Mouse (Mus musculus) thymus, postnatal 36 days (tissue): Measurements from ENCODE around the gene Npc2.

Experiments used
- DNase-seq, 2 experiments: peaks; one replicate each; pipeline ENCODE4 v3.0.0; 2022; ENCODE audit warnings: mixed read lengths in 2 of 2

Npc2 gene

GRCm38 (mm10) chr12:84772726-84773441 lies at the start of gene Npc2, which contains the start of gene Isca2:
TSS of gene Npc2 (minus strand) at chr12:84773152.
TSS of gene Isca2 (plus strand) at chr12:84773251.
- DNase-seq = peak; percentile 94 to 99

DNA sequence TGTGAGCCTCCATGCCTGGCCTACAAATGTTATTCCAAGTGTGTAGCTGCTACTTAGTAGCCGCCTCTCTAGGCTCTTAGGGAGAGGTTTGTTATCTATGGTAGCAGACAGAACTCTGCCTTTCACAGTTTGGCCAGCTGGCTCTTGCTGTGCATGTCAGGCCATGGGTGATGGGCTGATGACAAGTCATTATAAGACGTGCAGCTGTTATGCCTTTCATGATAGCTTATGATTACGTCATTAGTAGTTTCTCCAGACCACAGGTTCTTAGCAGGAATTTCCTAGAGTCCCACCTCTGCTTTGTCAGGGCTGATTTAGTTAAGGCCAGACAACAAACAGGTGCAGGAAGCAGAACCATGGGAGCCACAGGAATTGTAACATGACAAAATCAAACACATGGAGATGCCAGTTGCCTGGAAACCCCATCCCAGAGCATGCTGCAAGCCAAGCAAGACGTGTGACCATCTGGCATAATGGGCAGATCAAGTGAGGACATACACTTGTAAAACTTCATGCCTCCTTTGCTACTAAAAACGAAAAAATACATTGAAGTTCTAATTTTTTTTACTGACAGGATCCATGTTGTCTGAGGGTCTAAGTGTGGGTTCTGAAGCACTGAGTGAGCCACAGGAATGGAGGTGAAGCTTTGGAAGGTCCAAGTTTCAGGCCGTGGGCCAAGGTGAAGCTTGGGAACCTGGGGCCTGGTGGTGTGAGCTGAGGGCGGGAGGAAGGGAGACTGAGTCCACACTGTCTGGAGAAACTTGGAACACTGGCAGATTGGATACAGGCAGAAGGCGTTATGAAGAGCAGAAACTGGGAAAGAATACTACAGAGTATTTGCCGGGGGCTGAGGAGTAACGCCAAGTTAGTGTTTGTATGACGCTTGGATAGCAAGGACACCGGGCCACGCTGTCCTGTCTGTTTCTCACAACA lies 46.5 kb upstream of the Npc2 start:
- no peak for DNase-seq

- DNase-seq = no peak
Observed at GRCm38 (mm10) chr12:84818496-84818895, 45.5 kb upstream of the Npc2 start.

- no peak for DNase-seq
Observed at GRCm38 (mm10) chr12:84814663-84815325, 41.8 kb upstream of the Npc2 start.

DNA sequence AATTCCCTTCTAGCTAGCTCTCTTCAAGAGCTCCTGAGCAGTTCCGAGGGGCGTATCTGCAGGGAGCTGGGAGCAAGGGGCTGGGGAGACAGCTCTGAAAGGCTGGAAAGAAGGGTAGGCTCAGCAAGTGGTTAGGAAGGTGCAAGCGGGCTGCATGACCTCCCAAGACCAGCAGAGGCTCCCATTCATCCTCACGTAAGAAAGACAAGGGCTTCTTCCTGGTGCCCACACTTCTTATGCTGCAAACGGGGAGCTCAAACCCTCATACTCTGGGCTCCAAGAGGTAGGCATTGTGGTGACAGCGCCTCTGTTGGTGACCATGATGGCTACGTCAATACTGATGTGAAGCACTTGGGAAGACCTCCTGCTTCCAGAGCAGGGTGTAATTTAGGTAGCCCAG lies 40.8 kb upstream of the Npc2 start:
- no peak for DNase-seq

GRCm38 (mm10) chr12:84812004-84812403 lies 39.1 kb upstream of the Npc2 start:
- DNase-seq = no peak

- DNase-seq = no peak
Observed at GRCm38 (mm10) chr12:84811510-84811909, 38.6 kb upstream of the Npc2 start.

DNA sequence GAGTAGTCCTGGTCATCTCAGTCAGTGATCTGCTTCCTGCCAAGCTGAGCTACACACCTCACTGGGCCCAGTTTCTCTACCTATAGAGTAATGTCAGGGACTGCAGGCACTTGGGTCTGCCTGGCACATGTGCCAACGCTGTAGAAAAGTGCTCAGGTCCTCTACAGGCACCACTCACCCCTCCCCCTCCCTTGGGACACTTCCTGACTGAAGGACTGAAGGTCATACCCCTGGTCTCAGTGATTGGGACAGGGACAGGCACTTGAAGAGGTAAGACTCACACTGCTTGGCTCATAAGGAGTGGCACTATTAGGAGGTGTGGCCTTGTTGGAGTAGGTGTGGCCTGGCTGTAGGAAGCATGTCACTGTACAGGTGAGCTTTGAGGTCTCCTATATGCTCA lies 37.9 kb upstream of the Npc2 start:
- no peak for DNase-seq

- no peak for DNase-seq
Observed at GRCm38 (mm10) chr12:84809033-84809432, 36.1 kb upstream of the Npc2 start.

GRCm38 (mm10) chr12:84807351-84807750 lies 34.4 kb upstream of the Npc2 start:
- DNase-seq = no peak

GRCm38 (mm10) chr12:84806726-84807125 lies 33.8 kb upstream of the Npc2 start:
- no peak for DNase-seq

GRCm38 (mm10) chr12:84806010-84806409 lies 33.1 kb upstream of the Npc2 start:
- no peak for DNase-seq

GRCm38 (mm10) chr12:84805228-84805842 lies 32.4 kb upstream of the Npc2 start:
- DNase-seq = no peak

DNA sequence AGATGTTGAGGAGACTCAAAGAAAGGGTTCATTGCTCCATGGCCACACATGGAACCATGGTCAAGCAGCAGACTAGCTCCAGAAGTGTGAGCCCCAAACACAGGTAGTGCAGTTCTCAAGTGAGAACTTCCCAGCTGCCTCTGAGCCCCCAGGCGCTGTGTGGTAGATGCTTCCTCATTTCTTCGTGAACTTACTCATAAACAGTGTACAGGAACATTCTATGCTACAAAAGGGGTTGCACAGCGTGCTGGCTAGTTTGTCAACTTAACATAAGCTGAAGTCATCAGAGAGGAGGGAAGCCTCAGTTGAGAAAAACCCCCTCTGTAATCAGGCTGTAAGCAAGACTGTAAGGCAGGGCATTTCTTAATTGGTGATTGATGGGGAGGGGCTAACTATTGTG lies 29.7 kb upstream of the Npc2 start:
- DNase-seq = no peak

DNA sequence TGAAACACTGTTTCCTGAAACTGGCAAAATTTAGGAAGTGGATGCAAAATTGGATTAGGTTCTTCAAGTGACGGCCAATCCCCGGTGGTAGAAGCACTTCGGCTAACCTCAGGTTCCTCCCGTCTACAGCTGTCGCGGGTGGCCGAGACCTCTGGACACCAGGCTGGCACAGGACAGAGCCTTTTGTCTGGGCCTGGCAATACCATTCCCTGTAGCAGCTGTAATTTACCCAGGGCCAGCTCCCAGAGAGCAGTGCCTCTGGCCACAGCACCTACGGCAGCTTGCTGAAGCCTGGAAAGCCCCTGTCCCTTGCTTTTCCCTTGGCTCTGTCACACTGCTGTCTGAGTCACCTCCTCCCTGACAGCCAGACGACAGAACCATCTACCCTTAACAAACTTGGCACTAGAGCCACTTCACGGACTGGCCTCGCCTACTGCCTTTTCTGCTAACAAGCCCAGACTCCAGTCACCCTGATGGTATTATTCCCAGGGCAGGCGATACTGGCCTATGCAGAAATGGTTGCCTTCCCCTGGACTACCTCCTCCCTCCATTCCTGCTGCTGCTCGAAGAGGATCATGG lies 28.7 kb upstream of the Npc2 start:
- no peak for DNase-seq

DNA sequence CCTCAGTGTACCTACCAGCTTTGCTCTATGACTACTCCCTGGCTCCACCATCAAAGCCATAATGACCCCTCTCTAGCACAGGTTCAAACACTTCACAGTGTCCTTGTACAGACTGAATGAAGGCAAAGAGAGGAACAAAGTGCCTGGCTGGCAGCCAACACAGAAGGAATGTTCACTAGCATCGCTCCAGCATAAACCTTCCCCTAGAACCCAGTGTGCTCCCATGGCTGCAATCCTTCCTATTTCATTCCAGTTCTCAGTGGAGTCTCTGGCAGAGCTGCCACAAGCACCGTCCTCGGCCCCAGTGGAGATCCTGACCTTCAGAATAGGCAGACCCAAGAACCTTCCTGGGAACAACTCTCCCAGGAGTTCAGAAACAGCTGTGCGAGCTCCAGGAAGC lies 27.5 kb upstream of the Npc2 start:
- no peak for DNase-seq

GRCm38 (mm10) chr12:84799086-84799485 lies 26.1 kb upstream of the Npc2 start:
- no peak for DNase-seq

DNA sequence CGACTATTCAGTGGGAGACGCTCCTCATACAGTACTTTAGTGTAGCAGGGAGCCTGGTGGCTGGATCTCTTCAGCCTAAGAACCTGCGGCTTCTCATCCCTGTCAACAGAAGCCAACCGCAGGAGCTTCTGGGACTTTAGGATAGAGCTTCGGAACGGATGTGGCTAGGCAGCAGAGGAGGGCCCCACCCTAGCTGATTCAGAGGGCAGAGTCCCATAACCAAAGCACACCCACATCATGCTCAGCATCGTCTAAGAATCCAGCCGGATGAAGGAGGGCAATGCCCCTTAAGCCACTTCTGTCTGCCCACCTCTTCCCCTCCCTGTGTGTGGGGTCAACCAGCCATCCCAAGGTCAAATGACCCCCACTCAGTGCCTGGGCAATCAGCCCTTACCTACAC lies 21.7 kb upstream of the Npc2 start:
- no peak for DNase-seq

DNA sequence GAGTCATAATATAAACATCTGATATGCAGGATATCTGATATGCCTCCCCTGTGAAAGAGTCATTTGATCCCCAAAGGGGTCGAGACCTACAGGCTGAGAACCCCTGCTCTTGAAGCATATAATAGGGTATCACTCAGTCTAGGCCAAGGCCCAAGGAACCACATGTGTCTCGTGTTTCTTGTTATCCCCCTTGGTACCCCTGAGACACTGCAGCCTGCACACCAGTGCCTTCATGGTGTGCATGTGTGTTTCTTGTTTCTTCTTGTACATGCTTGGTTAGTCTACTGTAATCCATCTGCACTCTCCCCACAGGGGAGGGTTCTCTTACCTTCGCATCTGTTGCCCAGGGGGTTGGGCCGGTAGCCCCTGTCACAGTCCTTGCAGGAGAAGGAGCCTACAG lies 19.7 kb upstream of the Npc2 start:
- DNase-seq = no peak

- no peak for DNase-seq
Observed at GRCm38 (mm10) chr12:84790853-84791252, 17.9 kb upstream of the Npc2 start.

DNA sequence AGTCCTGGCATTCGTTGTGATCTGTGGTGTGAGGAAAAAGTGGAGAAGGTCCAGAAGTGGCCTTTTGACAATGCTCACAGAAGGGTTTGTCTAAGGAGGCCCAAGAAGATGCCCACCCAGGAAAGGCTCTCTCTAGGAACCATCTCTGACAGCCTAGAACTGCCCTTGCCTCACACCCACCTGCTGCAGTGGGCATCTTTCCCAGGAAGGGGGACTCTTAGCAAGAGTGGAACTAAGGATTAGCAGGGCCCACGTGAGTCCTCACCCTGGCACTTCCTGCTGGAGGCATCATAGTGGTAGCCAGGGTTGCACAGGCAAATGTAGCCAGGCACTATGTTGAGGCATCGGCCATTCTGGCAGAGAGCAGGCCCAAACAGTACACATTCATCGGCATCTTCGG lies 13.1 kb upstream of the Npc2 start:
- DNase-seq = no peak

DNA sequence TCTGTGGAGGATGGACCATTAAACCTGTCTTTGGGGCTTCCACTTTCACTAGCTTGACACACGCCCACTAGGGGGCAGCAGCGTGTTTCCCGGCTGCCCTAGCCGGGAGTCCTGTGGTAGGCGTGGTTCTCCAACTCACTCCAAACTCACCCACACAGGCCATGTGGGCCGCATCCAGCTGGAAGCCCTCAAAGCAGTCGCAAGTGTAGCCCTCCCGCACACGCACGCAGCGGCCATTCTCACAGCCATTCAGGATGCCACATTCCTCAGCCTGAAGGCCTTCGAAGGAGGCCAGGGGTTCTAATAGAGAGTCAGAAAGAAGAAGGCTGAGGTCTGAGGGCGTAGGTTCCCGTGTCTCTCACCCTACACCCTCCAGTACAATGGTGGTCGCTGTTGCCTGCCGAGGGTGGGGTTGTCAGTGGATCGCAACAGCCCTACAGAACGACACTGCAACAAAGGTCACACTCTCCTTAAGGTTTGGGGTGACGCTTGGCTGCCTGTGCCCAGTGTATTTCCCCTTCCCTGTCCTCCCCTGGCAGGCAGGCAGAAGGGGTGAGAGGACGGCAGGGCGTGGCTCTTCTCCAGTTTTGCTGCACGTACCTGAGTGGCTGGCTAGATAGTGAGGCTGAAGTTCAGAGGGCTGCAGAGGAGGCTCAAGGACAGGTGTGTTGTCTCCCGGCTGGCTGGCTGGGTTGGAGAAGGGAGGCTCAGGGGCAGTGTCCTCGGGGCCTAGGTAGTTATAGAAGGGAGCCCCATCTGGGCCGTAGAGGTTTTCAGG lies 11.8 kb upstream of the Npc2 start:
- DNase-seq = peak; percentile 77 to 82
